Mouse (Mus musculus): ENCODE measurements around the gene Lrrc28.

Gene Lrrc28

GRCm38 (mm10) chr7:67642955-67643354, 2.1 kb downstream of the Lrrc28 start:
- no peak for DNase-seq

GRCm38 (mm10) chr7:67639006-67639405, 6.1 kb downstream of the Lrrc28 start:
- peak; percentile 48 for DNase-seq

- DNase-seq: no peak
Measured at GRCm38 (mm10) chr7:67636161-67636560, 8.9 kb downstream of the Lrrc28 start.

- DNase-seq: no peak
Measured at GRCm38 (mm10) chr7:67634210-67634609, 10.9 kb downstream of the Lrrc28 start.

- no peak for DNase-seq
Measured at GRCm38 (mm10) chr7:67632380-67632779, 12.7 kb downstream of the Lrrc28 start.

GRCm38 (mm10) chr7:67630817-67631216, 14.3 kb downstream of the Lrrc28 start:
- DNase-seq: peak; percentile 76

- no peak for DNase-seq
Measured at GRCm38 (mm10) chr7:67629681-67630080, 15.4 kb downstream of the Lrrc28 start.

GRCm38 (mm10) chr7:67626671-67627070, 18.4 kb downstream of the Lrrc28 start:
- no peak for DNase-seq

GRCm38 (mm10) chr7:67622151-67622550, 22.9 kb downstream of the Lrrc28 start:
- DNase-seq: no peak

GRCm38 (mm10) chr7:67619836-67620235, 25.2 kb downstream of the Lrrc28 start:
- no peak for DNase-seq

- no peak for DNase-seq
Measured at GRCm38 (mm10) chr7:67618316-67618715, 26.8 kb downstream of the Lrrc28 start.

- DNase-seq: no peak
Measured at GRCm38 (mm10) chr7:67617646-67618045, 27.4 kb downstream of the Lrrc28 start.

GRCm38 (mm10) chr7:67616890-67617289, 28.2 kb downstream of the Lrrc28 start:
- DNase-seq: no peak

GRCm38 (mm10) chr7:67614464-67614861, 30.6 kb downstream of the Lrrc28 start:
- no peak for DNase-seq

- DNase-seq: no peak
Measured at GRCm38 (mm10) chr7:67613795-67614463, 31.1 kb downstream of the Lrrc28 start.

GRCm38 (mm10) chr7:67608348-67609024, 36.6 kb downstream of the Lrrc28 start:
- DNase-seq: no peak

- no peak for DNase-seq
Measured at GRCm38 (mm10) chr7:67607669-67608347, 37.3 kb downstream of the Lrrc28 start.

- DNase-seq: no peak
Measured at GRCm38 (mm10) chr7:67606250-67606649, 38.8 kb downstream of the Lrrc28 start.

- no peak for DNase-seq
Measured at GRCm38 (mm10) chr7:67605114-67605513, 40.0 kb downstream of the Lrrc28 start.

GRCm38 (mm10) chr7:67598050-67598449, 47.0 kb downstream of the Lrrc28 start:
- DNase-seq: peak; percentile 66

GRCm38 (mm10) chr7:67596961-67597360, 48.1 kb downstream of the Lrrc28 start:
- DNase-seq: no peak

GRCm38 (mm10) chr7:67596322-67596721, 48.7 kb downstream of the Lrrc28 start:
- DNase-seq: no peak

GRCm38 (mm10) chr7:67593902-67594301, 51.2 kb downstream of the Lrrc28 start:
- no peak for DNase-seq

- no peak for DNase-seq
Measured at GRCm38 (mm10) chr7:67592670-67593069, 52.4 kb downstream of the Lrrc28 start.
